Mouse (Mus musculus): ENCODE data around the gene Fgd6. TPM values are rescaled to one million over a fixed set of nuclear protein-coding genes. Genes with fewer than 3 reads are reported as not detected.
A peak's percentile ranks its signal among the peaks of the same experiment; 100 is the strongest.

Fgd6 gene
- polyA plus RNA-seq (2015; fragmentation: Nextera tagmentation; extraction: Ambion mirVana): 2.1 and 2.3 TPM in 2 replicates

DNA sequence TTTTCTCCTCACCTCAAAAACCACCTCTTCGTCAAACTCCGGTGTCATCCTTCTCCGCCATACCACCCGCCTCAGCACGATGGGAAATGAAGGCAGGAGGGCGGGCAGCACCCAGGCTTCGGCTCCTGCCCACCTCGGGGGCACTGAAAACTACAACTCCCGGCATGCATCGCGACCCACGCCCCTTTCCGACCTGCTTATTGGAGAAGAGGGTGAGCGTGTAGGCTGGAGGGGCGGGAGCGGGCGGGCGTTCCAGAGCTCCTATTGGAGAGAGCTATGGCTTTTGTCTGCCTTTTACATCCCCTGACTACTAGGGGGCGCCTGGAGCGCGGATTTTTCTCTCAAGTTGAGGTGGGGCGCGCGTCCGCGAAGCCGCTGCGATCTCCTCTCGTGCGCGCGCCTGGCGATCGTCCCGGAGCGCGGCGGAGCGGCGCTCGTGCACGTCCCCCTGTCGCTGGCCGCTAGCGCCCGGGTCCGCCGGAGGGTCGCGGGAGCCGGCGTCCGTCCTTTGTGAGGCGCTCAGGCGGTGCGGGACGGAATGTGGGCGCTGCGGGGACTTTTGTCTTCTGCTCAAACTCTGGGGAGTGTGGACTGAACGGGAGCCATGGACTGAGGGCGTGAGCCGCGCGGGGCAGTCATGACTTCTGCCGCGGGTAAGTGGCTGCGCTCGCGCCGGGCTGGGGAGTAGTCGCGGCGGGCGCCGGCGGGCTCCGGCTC lies at the start of gene Fgd6, which contains the start of gene Vezt:
Fgd6 (plus strand) TSS at position 344 of the 717 bp plus-strand sequence.
Vezt (minus strand) TSS at position 160 of the 717 bp plus-strand sequence.
- peak within 1 kb of the TSS; percentile 87 for H3K27ac ChIP-seq
- H3K9me3 ChIP-seq (replicated peaks): no peaks in the 10 kb centered on the region
- no peaks in the 10 kb centered on the region for H3K27me3 ChIP-seq
- under 1% methylated on average over 76 of the region's 77 CpGs for WGBS
- peak within 1 kb of the TSS; percentile 70 for H3K4me3 ChIP-seq
- no peaks in the 10 kb centered on the region for H3K36me3 ChIP-seq
- H3K4me1 ChIP-seq (replicated peaks): peaks cover 11% of the 10 kb centered on the region
- H3K4me2 ChIP-seq: peak within 1 kb of the TSS; percentile 69
- H3K9ac ChIP-seq: peak within 1 kb of the TSS; percentile 85
- peak; percentile 98 for ATAC-seq (replicated peaks; ENCODE audit: insufficient number of reproducible peaks, insufficient read depth, low FRiP score, low read depth)

DNA sequence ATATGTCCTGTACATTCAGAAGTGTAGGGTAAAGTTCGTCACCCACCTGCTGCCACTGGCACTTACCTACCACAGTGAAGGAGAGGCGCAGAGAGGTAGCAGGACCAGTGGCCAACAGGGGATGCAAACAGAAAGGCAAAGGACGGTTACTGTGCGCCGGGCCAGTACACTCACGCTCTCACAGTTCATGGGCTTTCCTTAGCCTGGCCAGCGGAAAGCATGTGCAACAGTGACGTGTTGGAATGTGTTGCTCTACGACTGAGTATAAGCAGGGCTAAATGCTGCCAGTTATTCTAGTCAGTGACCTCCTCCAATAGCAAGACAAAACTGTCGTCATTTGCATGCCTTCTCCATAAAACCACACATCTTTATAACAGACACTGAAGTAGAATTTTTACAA lies 41.7 kb upstream of the Fgd6 start:
- H3K9ac ChIP-seq: no peak overlapping the region
- H3K27me3 ChIP-seq: no peaks in the 10 kb centered on the region
- 83% methylated on average over 10 of the region's 10 CpGs for WGBS
- H3K4me2 ChIP-seq: no peak overlapping the region
- peaks cover 52% of the 10 kb centered on the region for H3K36me3 ChIP-seq
- H3K4me3 ChIP-seq: no peak overlapping the region
- H3K9me3 ChIP-seq (replicated peaks): no peaks in the 10 kb centered on the region
- ATAC-seq (replicated peaks; ENCODE audit: insufficient number of reproducible peaks, insufficient read depth, low FRiP score, low read depth): no peak; the same call in 1 of the 2 replicates
- no peak overlapping the region for H3K27ac ChIP-seq
- no peaks in the 10 kb centered on the region for H3K4me1 ChIP-seq (replicated peaks)

DNA sequence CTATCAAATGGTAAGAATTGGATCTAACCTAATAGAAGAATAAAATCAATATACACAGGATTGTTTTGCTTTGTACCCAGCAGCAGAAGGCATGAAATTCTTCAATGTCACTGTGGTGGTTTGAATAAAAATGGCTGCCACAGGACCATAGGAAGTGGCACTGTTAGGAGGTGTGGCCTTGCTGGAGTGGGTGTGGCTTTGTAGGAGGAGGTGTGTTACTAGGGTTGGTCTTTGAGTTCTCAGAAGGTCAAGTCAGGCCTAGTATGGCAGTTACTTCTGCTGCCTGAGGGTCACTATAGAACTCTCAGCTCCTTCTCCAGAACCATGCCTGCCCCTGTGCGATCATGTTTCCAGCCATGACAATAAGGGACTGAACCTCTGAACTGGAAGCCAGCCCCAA lies 40.7 kb upstream of the Fgd6 start:
- Histone ChIP-seq H3K27me3 (no peaks in the 10 kb centered on the region), H3K27ac (no peak overlapping the region), H3K9me3 (replicated peaks) (no peaks in the 10 kb centered on the region), H3K4me2 (no peak overlapping the region), H3K4me1 (replicated peaks) (no peaks in the 10 kb centered on the region), H3K36me3 (peaks cover 54% of the 10 kb centered on the region), H3K4me3 (no peak overlapping the region), H3K9ac (no peak overlapping the region)
- WGBS: 100% methylated on average over 1 of the region's 1 CpGs
- no peak for ATAC-seq (replicated peaks; ENCODE audit: insufficient number of reproducible peaks, insufficient read depth, low FRiP score, low read depth)

DNA sequence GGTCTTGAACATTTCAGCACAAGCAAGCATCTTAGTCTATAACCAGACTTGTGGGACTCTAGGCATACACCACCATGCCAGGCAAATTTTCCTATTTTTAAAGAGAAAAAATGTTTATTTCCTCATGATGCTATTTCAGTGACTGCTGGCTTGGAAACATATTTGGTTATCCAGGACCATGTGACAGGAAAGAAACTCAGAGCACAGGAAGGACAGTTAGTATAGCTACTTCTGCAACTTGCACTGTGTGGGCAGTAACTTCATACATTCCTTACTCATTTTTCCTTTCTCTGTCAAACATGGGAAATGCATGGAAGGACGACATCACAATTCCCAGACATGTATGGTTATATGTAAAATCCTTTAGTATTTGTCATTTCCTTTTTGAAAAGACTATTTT lies 36.4 kb upstream of the Fgd6 start:
- no peak overlapping the region for H3K9ac ChIP-seq
- H3K36me3 ChIP-seq: peaks cover 63% of the 10 kb centered on the region
- WGBS: 81% methylated on average over 1 of the region's 1 CpGs
- ATAC-seq (replicated peaks; ENCODE audit: insufficient number of reproducible peaks, insufficient read depth, low FRiP score, low read depth): no peak
- H3K27me3 ChIP-seq: no peaks in the 10 kb centered on the region
- no peaks in the 10 kb centered on the region for H3K9me3 ChIP-seq (replicated peaks)
- peak overlapping the region; percentile 57 for H3K27ac ChIP-seq
- H3K4me3 ChIP-seq: no peak overlapping the region
- H3K4me1 ChIP-seq (replicated peaks): no peaks in the 10 kb centered on the region
- H3K4me2 ChIP-seq: no peak overlapping the region

DNA sequence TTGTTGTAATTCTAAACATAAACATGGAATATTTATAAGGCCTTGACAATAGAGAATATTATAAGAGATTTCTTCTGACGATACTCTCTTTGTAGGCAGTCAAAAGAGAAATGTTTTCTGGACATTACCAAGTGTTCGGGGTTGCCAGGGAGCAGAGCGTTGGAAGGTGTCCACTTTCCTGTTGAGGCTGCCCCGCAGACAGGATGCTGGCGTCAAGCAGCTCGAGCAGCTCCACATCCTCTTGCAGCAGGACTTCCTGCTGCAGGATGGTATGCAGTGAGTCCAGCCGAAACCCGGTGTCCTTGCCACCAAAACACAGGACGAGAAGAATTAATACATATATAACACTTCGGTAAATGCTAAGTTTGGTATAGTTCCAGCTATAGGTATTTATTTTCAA lies 35.6 kb upstream of the Fgd6 start:
- no peak for ATAC-seq (replicated peaks; ENCODE audit: insufficient number of reproducible peaks, insufficient read depth, low FRiP score, low read depth)
- H3K9me3 ChIP-seq (replicated peaks): no peaks in the 10 kb centered on the region
- H3K36me3 ChIP-seq: peaks cover 61% of the 10 kb centered on the region
- no peak overlapping the region for H3K4me2 ChIP-seq
- no peak overlapping the region for H3K27ac ChIP-seq
- H3K9ac ChIP-seq: no peak overlapping the region
- WGBS: 71% methylated on average over 10 of the region's 10 CpGs
- no peaks in the 10 kb centered on the region for H3K4me1 ChIP-seq (replicated peaks)
- H3K4me3 ChIP-seq: no peak overlapping the region
- no peaks in the 10 kb centered on the region for H3K27me3 ChIP-seq

DNA sequence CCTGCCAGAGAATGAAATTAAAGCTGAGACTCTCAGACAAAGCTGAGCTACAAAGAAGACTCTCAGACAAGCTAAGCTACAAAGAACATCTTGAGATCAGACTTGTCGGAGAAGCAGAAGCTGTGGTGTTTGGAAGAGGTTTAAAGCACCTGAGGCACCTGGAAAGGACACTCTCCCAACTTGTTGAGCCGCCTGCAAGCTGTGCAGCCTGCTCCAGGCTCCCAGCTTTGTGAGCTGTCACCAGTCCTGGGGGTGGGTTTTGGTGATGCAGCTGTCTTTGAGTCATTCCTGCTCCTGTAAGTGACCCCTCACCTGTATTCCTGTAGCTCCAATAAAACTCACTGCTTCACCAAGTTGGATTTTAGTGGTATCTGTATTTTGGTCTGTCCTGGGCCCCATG lies 27.4 kb upstream of the Fgd6 start:
- Histone ChIP-seq H3K4me2 (no peak overlapping the region), H3K9me3 (replicated peaks) (no peaks in the 10 kb centered on the region), H3K9ac (no peak overlapping the region), H3K27me3 (no peaks in the 10 kb centered on the region), H3K4me1 (replicated peaks) (no peaks in the 10 kb centered on the region; the same call in 1 of the 2 replicates), H3K4me3 (no peak overlapping the region), H3K27ac (no peak overlapping the region), H3K36me3 (peaks cover 24% of the 10 kb centered on the region)
- 87% methylated on average over 2 of the region's 2 CpGs for WGBS
- no peak for ATAC-seq (replicated peaks; ENCODE audit: insufficient number of reproducible peaks, insufficient read depth, low FRiP score, low read depth)

DNA sequence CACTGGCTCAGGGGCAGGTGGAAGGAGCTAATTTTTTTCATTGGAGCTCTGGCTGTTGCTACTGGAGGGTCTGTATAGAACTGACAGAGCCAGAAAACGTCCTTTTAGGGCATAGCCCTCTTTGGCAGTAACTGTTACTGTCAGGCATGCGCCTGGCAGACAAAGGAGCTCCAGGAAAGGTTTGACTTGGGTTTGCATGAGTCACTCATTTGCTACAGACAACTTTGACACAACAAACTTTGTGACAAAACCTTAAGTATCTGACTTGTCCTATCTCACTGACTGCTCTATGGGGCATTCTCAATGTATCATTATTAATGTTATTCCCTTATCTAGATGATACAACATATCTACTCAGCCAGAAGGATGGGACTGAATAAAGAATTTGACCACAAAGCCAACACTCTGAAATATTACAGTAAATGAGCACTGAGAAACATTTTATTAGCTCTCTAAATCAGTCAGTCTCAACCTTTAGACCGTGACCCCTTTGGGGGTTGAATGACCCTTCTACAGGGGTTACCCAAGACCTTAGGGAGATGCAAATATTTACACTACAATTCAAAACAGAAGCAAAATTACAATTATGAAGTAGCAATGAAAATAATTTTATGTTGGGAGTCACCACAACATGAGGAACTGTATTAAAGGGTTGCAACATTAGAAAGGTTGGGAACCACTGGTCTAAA lies 25.7 kb upstream of the Fgd6 start:
- Histone ChIP-seq H3K4me3 (no peak overlapping the region), H3K4me1 (replicated peaks) (no peaks in the 10 kb centered on the region; the same call in 1 of the 2 replicates), H3K9ac (no peak overlapping the region), H3K9me3 (replicated peaks) (no peaks in the 10 kb centered on the region), H3K36me3 (peaks cover 17% of the 10 kb centered on the region), H3K27me3 (no peaks in the 10 kb centered on the region), H3K4me2 (no peak overlapping the region), H3K27ac (no peak overlapping the region)
- 87% methylated on average over 3 of the region's 3 CpGs for WGBS
- ATAC-seq (replicated peaks; ENCODE audit: insufficient number of reproducible peaks, insufficient read depth, low FRiP score, low read depth): no peak

DNA sequence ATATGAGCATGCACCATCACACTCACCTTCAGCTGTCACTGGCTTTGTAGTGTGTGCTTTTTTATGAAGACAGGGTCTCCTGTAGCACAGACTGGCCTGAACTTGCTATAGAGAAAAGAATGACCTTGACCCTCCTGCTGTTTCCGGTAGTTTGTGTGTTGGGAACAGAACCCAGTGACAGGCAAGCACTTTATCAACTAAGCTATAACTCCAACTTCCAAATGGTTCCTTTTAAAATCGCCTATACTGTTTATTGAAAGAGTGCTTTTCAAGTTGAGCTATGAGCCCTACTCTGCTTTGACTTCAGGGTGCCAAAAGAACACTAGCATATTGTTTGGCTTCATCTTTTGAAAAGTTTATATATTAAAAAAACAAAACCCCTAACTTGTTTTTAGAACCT lies 24.8 kb upstream of the Fgd6 start:
- WGBS: 37% methylated on average over 2 of the region's 2 CpGs
- no peak overlapping the region for H3K27ac ChIP-seq

DNA sequence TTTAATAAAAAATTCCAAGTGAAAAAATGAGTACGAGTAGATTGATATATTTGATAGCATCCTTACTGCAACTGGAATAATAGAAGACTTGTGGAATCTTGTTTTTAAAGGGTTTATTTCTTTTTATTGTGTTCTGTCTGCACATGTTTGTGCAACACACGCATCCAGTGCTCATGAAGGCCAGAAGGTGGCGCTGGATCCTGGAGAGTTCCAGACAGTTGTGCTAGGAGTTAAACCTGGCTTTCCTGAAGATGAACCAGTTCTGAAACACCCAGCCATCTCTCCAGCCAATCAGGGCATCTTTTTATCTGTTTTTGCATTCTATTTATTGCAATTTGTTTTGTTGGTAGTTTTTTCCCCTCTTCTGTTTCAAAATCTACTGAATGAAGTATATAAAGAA lies 22.6 kb upstream of the Fgd6 start:
- ATAC-seq (replicated peaks; ENCODE audit: insufficient number of reproducible peaks, insufficient read depth, low FRiP score, low read depth): no peak
- Histone ChIP-seq H3K27me3 (no peaks in the 10 kb centered on the region), H3K9me3 (replicated peaks) (no peaks in the 10 kb centered on the region), H3K9ac (no peak overlapping the region), H3K4me1 (replicated peaks) (no peaks in the 10 kb centered on the region; the same call in 1 of the 2 replicates), H3K4me3 (no peak overlapping the region), H3K36me3 (0 out of 2 replicates have a peak, but pooled peaks cover 4% of the 10 kb centered on the region), H3K27ac (no peak overlapping the region), H3K4me2 (no peak overlapping the region)
- 56% methylated on average over 3 of the region's 3 CpGs for WGBS

More for the DNA sequence above, 24.8 kb upstream of the Fgd6 start:
- no peak for ATAC-seq (replicated peaks; ENCODE audit: insufficient number of reproducible peaks, insufficient read depth, low FRiP score, low read depth)
- no peaks in the 10 kb centered on the region; the same call in 1 of the 2 replicates for H3K4me1 ChIP-seq (replicated peaks)
- no peak overlapping the region for H3K9ac ChIP-seq
- no peak overlapping the region for H3K4me2 ChIP-seq
- H3K36me3 ChIP-seq: peaks cover 11% of the 10 kb centered on the region
- no peaks in the 10 kb centered on the region for H3K9me3 ChIP-seq (replicated peaks)
- no peaks in the 10 kb centered on the region for H3K27me3 ChIP-seq
- H3K4me3 ChIP-seq: no peak overlapping the region

DNA sequence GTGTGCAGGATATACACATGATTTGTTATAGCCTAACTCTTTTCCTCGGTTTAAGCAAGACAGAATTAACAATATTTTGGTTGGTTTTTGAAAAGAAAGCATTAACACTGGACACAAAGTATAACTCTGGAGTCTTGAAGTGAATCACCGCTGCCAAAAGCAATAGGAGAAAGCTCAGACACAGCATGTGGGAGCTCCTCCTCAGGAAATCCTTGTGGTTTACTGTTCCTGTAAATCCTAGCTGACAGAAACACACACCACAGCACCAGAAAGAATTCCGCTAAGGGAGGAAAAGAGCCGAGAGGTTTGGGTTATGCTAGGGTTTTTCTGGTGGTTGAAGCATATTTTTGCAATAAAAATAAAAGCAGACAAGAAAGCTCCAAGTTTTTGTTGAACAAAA lies 21.6 kb upstream of the Fgd6 start:
- Histone ChIP-seq H3K9me3 (replicated peaks) (no peaks in the 10 kb centered on the region), H3K4me2 (no peak overlapping the region), H3K27ac (no peak overlapping the region; the same call in 1 of the 2 replicates), H3K27me3 (no peaks in the 10 kb centered on the region), H3K36me3 (0 out of 2 replicates have a peak, but pooled peaks cover 4% of the 10 kb centered on the region), H3K4me3 (no peak overlapping the region), H3K9ac (no peak overlapping the region), H3K4me1 (replicated peaks) (no peaks in the 10 kb centered on the region; the same call in 1 of the 2 replicates)
- ATAC-seq (replicated peaks; ENCODE audit: insufficient number of reproducible peaks, insufficient read depth, low FRiP score, low read depth): no peak
- 64% methylated on average over 4 of the region's 4 CpGs for WGBS

DNA sequence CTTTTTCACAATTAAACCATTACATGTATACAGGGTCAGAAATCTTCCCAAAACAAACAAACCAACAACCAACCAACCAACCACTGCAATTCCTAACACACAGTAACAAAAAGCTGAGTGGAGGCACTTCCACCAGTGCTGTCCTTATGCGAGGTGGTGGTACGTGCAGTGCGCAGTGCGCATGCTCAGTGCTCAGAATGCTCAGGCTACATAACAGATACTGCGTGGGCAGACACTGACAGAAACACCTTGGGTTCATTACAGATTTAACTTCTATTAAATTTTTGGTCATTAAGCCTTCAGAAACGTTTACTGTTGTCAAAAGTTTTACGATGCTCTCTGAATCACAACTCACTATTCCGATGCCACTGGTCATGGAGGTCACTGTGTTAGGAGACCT lies 18.3 kb upstream of the Fgd6 start:
- Histone ChIP-seq H3K9ac (no peak overlapping the region), H3K4me1 (replicated peaks) (0 out of 2 replicates have a peak, but pooled peaks cover 2% of the 10 kb centered on the region), H3K27ac (no peak overlapping the region), H3K9me3 (replicated peaks) (no peaks in the 10 kb centered on the region), H3K4me3 (no peak overlapping the region), H3K4me2 (no peak overlapping the region), H3K27me3 (no peaks in the 10 kb centered on the region), H3K36me3 (0 out of 2 replicates have a peak, but pooled peaks cover under 1% of the 10 kb centered on the region)
- WGBS: 93% methylated on average over 8 of the region's 8 CpGs
- ATAC-seq (replicated peaks; ENCODE audit: insufficient number of reproducible peaks, insufficient read depth, low FRiP score, low read depth): no peak

Measured in heart, embryonic 15.5 days (tissue).